Mouse (Mus musculus): ENCODE measurements around the gene Ppara.

DNA sequence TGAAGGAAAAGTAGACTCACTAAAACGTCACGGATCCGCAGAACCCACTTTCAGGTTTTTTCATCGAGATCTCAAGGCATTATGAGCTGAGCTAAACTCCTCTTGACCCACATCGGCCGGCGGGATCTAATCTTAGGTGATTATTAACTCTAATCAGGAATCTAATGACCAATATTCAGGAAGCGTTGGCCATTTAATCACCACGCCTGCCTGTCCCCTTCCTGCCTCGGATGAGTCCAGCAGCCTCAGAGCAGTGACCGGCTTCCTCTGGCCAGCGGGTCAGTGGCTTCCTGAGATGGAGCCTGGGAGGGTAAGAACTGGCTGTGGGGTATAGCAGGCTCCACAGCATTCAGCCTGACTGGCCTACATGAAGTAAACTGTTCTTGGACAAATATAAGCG, 11.9 kb downstream of the Ppara start:
- TF ChIP-seq CTCF (IDR thresholded peaks at IDR 0.05; ENCODE audit: borderline replicate concordance, insufficient read depth, low read depth, low read length) (no peak), POLR2A (IDR thresholded peaks at IDR 0.05; ENCODE audit: borderline replicate concordance, insufficient read depth, low read length) (no peak)
